Mouse (Mus musculus) lung, postnatal 0 days (tissue): Measurements from ENCODE around the gene Atxn7l2.

Experiments
- CTCF ChIP-seq: IDR thresholded peaks from 2 replicates; pipeline ENCODE4 v1.5.1; 2016; ENCODE audit warnings: antibody characterized with exemption, mild to moderate bottlenecking
- EP300 ChIP-seq: IDR thresholded peaks from 2 replicates; pipeline ENCODE4 v1.6.1; 2016; ENCODE audit warnings: antibody characterized with exemption, mild to moderate bottlenecking, control low read depth

- TF ChIP-seq CTCF (peak; percentile 61), EP300 (no peak)
Measured at GRCm38 (mm10) chr3:108166486-108167211, 44.1 kb downstream of the Atxn7l2 start.
